Mouse (Mus musculus): ENCODE measurements at regions not wholly inside any gene's neighbourhood (a gene's known extent, or its start where the extent isn't known, plus 50 kb on each side); places are given as distances from the start of the nearest gene placed in this dataset.

GRCm38 (mm10) chr10:30278987-30279386, 78.6 kb upstream of the Cenpw start:
- intact Hi-C loops (cut with DNase I) = no loop called here
- no peak for DNase-seq

- DNase-seq = no peak
- intact Hi-C loops (cut with DNase I) = no loop called here
These were observed 64.8 kb upstream of the Cenpw start for GRCm38 (mm10) chr10:30265129-30265528.

GRCm38 (mm10) chr10:30259716-30260115, 59.4 kb upstream of the Cenpw start:
- intact Hi-C loops (cut with DNase I) = no loop called here
- no peak for DNase-seq

GRCm38 (mm10) chr10:30257889-30258288, 57.5 kb upstream of the Cenpw start:
- DNase-seq = no peak
- intact Hi-C loops (cut with DNase I) = no loop called here
